Mouse (Mus musculus): ENCODE data around the gene Hcfc1r1.

DNA sequence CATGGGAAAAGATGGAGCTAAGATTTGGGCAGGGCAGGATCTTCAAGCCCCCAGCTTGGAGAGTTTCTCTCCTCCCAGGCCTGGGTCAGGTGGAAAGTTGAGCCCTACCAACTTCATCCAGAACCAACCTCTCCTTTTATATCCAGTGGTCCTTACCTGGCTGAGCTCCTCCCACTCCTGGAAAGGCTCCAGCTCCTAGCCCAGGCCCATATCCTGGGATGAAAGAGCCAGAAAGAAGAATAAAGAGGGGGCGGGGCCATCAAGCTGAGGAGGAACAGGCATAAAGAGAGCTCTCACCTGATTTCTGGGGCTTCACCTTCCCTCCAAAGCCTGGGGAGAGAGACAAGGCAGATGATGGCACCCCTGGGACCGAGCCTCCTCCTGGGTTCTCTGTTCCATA is 43.6 kb downstream of the Hcfc1r1 start:
- TF ChIP-seq CTCF (IDR thresholded peaks at IDR 0.05; ENCODE audit: low read depth, low read length) (no peak), POLR2A (IDR thresholded peaks at IDR 0.05; ENCODE audit: insufficient read depth, low read length) (no peak)
